Mouse (Mus musculus): ENCODE results near the gene Zfp324. TPM values are rescaled to one million over a fixed set of nuclear protein-coding genes. Genes with fewer than 3 reads are reported as not detected.

Zfp324 gene
- polyA plus RNA-seq, 1 experiment from 2014 or later: 13.7 TPM

- no peak overlapping the region for H3K27ac ChIP-seq
- ATAC-seq (ENCODE audit: low FRiP score): no peak
- peaks cover 7% of the 10 kb centered on the region for H3K4me1 ChIP-seq (replicated peaks)
- no peaks in the 10 kb centered on the region for H3K9me3 ChIP-seq
- H3K36me3 ChIP-seq: peaks cover 24% of the 10 kb centered on the region
- H3K4me2 ChIP-seq: no peak overlapping the region
- no peak overlapping the region for H3K9ac ChIP-seq
- no peaks in the 10 kb centered on the region for H3K27me3 ChIP-seq
- no peak overlapping the region for H3K4me3 ChIP-seq
- 75% methylated on average over 1 of the region's 1 CpGs for WGBS
Measured at GRCm38 (mm10) chr7:13001584-13001983, 35.9 kb downstream of the Zfp324 start.

GRCm38 (mm10) chr7:13003380-13003779, 37.7 kb downstream of the Zfp324 start:
- Histone ChIP-seq H3K9me3 (no peaks in the 10 kb centered on the region), H3K9ac (no peak overlapping the region), H3K27me3 (peaks cover 11% of the 10 kb centered on the region), H3K36me3 (peaks cover 39% of the 10 kb centered on the region), H3K4me2 (no peak overlapping the region), H3K4me3 (no peak overlapping the region), H3K27ac (no peak overlapping the region), H3K4me1 (replicated peaks) (peaks cover 25% of the 10 kb centered on the region)
- 73% methylated on average over 5 of the region's 5 CpGs for WGBS
- no peak for ATAC-seq (ENCODE audit: low FRiP score)

- peaks cover 39% of the 10 kb centered on the region for H3K4me1 ChIP-seq (replicated peaks)
- ATAC-seq (ENCODE audit: low FRiP score): no peak
- no peak overlapping the region for H3K4me3 ChIP-seq
- peak overlapping the region; percentile 35; the same call in 1 of the 2 replicates for H3K9ac ChIP-seq
- H3K27me3 ChIP-seq: peaks cover 11% of the 10 kb centered on the region
- H3K9me3 ChIP-seq: no peaks in the 10 kb centered on the region
- peaks cover 39% of the 10 kb centered on the region for H3K36me3 ChIP-seq
- WGBS: 88% methylated on average over 17 of the region's 17 CpGs
- no peak overlapping the region for H3K4me2 ChIP-seq
- no peak overlapping the region for H3K27ac ChIP-seq
Measured at GRCm38 (mm10) chr7:13006011-13006410, 40.4 kb downstream of the Zfp324 start.

- no peak for ATAC-seq (ENCODE audit: low FRiP score)
- Histone ChIP-seq H3K27ac (no peak overlapping the region), H3K4me2 (no peak overlapping the region), H3K9me3 (no peaks in the 10 kb centered on the region), H3K4me1 (replicated peaks) (peaks cover 39% of the 10 kb centered on the region), H3K27me3 (peaks cover 11% of the 10 kb centered on the region), H3K4me3 (no peak overlapping the region), H3K9ac (peak overlapping the region; percentile 35), H3K36me3 (peaks cover 39% of the 10 kb centered on the region)
- WGBS: 89% methylated on average over 10 of the region's 10 CpGs
Measured at GRCm38 (mm10) chr7:13006531-13006930, 40.9 kb downstream of the Zfp324 start.

GRCm38 (mm10) chr7:13007341-13008092, 41.9 kb downstream of the Zfp324 start:
- Histone ChIP-seq H3K9me3 (no peaks in the 10 kb centered on the region), H3K4me1 (replicated peaks) (peaks cover 39% of the 10 kb centered on the region), H3K9ac (peak overlapping the region; percentile 84), H3K27ac (no peak overlapping the region), H3K27me3 (peaks cover 11% of the 10 kb centered on the region), H3K4me3 (peak overlapping the region; percentile 69), H3K36me3 (peaks cover 39% of the 10 kb centered on the region), H3K4me2 (peak overlapping the region; percentile 74)
- no peak for ATAC-seq (ENCODE audit: low FRiP score)
- 38% methylated on average over 56 of the region's 57 CpGs for WGBS

GRCm38 (mm10) chr7:13009143-13010004, 43.7 kb downstream of the Zfp324 start:
- Histone ChIP-seq H3K4me2 (peak overlapping the region; percentile 74), H3K36me3 (peaks cover 35% of the 10 kb centered on the region), H3K4me3 (peak overlapping the region; percentile 69), H3K9ac (peak overlapping the region; percentile 84), H3K27me3 (peaks cover 16% of the 10 kb centered on the region), H3K9me3 (no peaks in the 10 kb centered on the region), H3K27ac (peak overlapping the region; percentile 95), H3K4me1 (replicated peaks) (peaks cover 39% of the 10 kb centered on the region)
- under 1% methylated on average over 42 of the region's 42 CpGs for WGBS
- ATAC-seq (ENCODE audit: low FRiP score): peak; percentile 90

GRCm38 (mm10) chr7:13010005-13010908, 44.6 kb downstream of the Zfp324 start, which contains the start of gene Zbtb45:
Gene Zbtb45 (minus strand): TSS chr7:13010034.
- Histone ChIP-seq H3K4me3 (peak within 1 kb of the TSS; percentile 69), H3K36me3 (peaks cover 27% of the 10 kb centered on the region), H3K4me1 (replicated peaks) (peaks cover 39% of the 10 kb centered on the region), H3K4me2 (peak within 1 kb of the TSS; percentile 74), H3K27ac (peak within 1 kb of the TSS; percentile 95), H3K27me3 (peaks cover 16% of the 10 kb centered on the region), H3K9me3 (no peaks in the 10 kb centered on the region), H3K9ac (peak within 1 kb of the TSS; percentile 84)
- ATAC-seq (ENCODE audit: low FRiP score): no peak
- 7% methylated on average over 26 of the region's 26 CpGs for WGBS

GRCm38 (mm10) chr7:13013671-13014070, 48.0 kb downstream of the Zfp324 start:
- no peaks in the 10 kb centered on the region for H3K36me3 ChIP-seq
- H3K27me3 ChIP-seq: 0 out of 2 replicates have a peak, but pooled peaks cover 4% of the 10 kb centered on the region
- H3K27ac ChIP-seq: no peak overlapping the region
- H3K4me3 ChIP-seq: no peak overlapping the region
- ATAC-seq (ENCODE audit: low FRiP score): no peak
- H3K9me3 ChIP-seq: no peaks in the 10 kb centered on the region
- H3K9ac ChIP-seq: no peak overlapping the region
- 65% methylated on average over 4 of the region's 4 CpGs for WGBS
- peaks cover 11% of the 10 kb centered on the region for H3K4me1 ChIP-seq (replicated peaks)
- H3K4me2 ChIP-seq: no peak overlapping the region

- H3K36me3 ChIP-seq: no peaks in the 10 kb centered on the region
- no peak overlapping the region for H3K4me2 ChIP-seq
- H3K27ac ChIP-seq: no peak overlapping the region
- H3K4me1 ChIP-seq (replicated peaks): peaks cover 7% of the 10 kb centered on the region
- no peak for ATAC-seq (ENCODE audit: low FRiP score)
- H3K4me3 ChIP-seq: no peak overlapping the region
- 36% methylated on average over 6 of the region's 6 CpGs for WGBS
- H3K9ac ChIP-seq: no peak overlapping the region
- H3K9me3 ChIP-seq: no peaks in the 10 kb centered on the region
- 0 out of 2 replicates have a peak, but pooled peaks cover 4% of the 10 kb centered on the region for H3K27me3 ChIP-seq
Measured at GRCm38 (mm10) chr7:13014275-13014839, 48.7 kb downstream of the Zfp324 start.

GRCm38 (mm10) chr7:13015217-13015616, 49.6 kb downstream of the Zfp324 start:
- no peaks in the 10 kb centered on the region for H3K36me3 ChIP-seq
- H3K27ac ChIP-seq: no peak overlapping the region
- H3K9ac ChIP-seq: no peak overlapping the region
- H3K4me1 ChIP-seq (replicated peaks): peaks cover 6% of the 10 kb centered on the region
- WGBS: 84% methylated on average over 1 of the region's 1 CpGs
- H3K9me3 ChIP-seq: no peaks in the 10 kb centered on the region
- no peak for ATAC-seq (ENCODE audit: low FRiP score)
- no peak overlapping the region for H3K4me2 ChIP-seq
- no peak overlapping the region for H3K4me3 ChIP-seq
- 0 out of 2 replicates have a peak, but pooled peaks cover 4% of the 10 kb centered on the region for H3K27me3 ChIP-seq

GRCm38 (mm10) chr7:13022773-13023535, 57.3 kb downstream of the Zfp324 start:
- H3K9ac ChIP-seq: peak overlapping the region; percentile 98
- ATAC-seq (ENCODE audit: low FRiP score): peak; percentile 52
- peak overlapping the region; percentile 87 for H3K4me3 ChIP-seq
- H3K4me1 ChIP-seq (replicated peaks): peaks cover 37% of the 10 kb centered on the region
- H3K36me3 ChIP-seq: peaks cover 23% of the 10 kb centered on the region
- no peaks in the 10 kb centered on the region for H3K27me3 ChIP-seq
- WGBS: 2% methylated on average over 31 of the region's 31 CpGs
- H3K27ac ChIP-seq: peak overlapping the region; percentile 100
- peak overlapping the region; percentile 98 for H3K4me2 ChIP-seq
- no peaks in the 10 kb centered on the region for H3K9me3 ChIP-seq
